Mouse (Mus musculus) cerebellum, postnatal 14 days (tissue): ENCODE data around the gene Sdf2l1.
"Not testable (repeated sequence)": the region's sequence is repeated elsewhere in the genome, so short reads cannot be mapped to it uniquely, and the experiment has no call there.

Source experiments
- DNase-seq, 2 experiments: peaks; one replicate each; pipeline ENCODE4 v3.0.0; 2021; ENCODE audit warnings: mixed read lengths in 2 of 2

Sdf2l1 gene

DNA sequence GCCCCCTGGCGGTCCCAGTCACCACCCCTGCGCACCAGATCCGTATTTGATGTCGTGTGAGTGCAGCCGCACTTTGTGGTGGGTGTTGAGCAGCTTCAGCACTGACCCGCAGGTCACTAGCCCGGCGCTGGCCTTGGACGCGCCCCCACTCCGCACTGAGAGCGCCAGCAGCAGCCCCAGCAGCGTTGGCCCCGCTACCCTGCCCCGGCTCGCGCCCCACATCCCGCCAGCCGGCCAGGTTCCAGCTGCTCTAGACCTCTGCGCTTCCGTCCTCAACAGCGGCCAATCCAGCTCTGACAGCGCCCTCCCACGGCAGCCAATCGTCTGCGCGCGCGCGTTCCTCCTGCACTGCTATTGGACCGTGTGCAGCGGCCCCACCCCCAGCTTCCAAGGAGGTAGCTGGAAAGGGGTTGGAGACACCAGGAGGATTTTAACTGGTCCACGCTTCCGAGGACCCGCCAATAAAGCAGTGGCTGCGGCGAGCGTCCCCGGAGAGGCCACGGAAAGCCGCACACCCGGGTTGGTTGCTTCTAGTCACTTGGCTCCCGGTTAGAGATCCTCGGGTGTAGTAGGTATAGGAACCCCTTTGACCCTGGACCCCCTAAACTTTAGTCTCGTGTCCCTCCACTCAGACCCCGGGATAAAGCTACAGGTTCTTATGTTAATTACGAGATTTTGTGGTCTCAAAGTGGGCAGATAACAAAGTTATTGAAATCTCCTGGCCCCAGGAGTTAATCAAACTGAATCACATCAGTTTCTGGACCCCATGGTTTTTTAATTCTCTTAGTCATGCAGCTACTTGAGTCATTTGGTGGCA lies at the start of gene Sdf2l1:
Gene Sdf2l1, minus strand, starts transcription at position 295 of the 817 bp plus-strand sequence.
- peak; percentile 98 to 99 for DNase-seq

DNA sequence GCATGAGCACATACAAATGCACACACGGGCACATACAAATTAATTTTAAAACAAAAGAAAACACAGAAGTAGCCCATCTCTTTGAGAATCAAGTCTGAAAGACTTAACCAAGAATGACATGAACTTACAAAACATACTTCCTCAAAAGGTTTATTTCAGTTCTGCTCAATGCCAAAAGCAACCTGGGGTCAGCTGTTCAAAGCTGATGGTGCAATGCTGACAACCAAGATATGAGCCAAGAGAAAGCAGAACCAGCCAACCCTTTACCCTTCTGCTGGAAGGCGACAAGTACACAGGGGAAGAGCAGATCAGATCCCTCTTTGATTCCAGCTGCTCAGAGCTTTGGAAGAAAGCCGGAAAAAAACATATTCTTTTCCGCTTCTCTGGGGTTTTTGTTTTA lies 49.2 kb upstream of the Sdf2l1 start:
- DNase-seq = peak in 1 of 2 experiments; percentile 13

DNA sequence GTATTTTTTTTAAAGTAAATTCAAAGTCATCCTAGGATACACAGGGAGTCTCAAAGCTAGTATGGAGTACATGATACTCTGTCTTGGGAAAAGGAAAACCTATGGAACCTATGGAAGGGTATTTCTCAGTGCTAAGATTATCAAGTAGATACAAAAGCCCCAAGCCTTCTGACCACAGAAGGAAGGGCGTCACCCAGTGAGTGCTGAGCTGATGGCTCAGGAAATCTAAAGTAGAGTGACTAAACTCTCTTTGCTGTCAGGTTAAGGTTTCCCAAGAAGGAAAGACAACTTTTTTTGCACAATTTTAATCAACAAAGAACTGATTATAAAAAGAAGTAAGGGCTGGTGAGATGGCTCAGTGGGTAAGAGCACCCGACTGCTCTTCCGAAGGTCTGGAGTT lies 47.5 kb upstream of the Sdf2l1 start:
- no peak for DNase-seq

DNA sequence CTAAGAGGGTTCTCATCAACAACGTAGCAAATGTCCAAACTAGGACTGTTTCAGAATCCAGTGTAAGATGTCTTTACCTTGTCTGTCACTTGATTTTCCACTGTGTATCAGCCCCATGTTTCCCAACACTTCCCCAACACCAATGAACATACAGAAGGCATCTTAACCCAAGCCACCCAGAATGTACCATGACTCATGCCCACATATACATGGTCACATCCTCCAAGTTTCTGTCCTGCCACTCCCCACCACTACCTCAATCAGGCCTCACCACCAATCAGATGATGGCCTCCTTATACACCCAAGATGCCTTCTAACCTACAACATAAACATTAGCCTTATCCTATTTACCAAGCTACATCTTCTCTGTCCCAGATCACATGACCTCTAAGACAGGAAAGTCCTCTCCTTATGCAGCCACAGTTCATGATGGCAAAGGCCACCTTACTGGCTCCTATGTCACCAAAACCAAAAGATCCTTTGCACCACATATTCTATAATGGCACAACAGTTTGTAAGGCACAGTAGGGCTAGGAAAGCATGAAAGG lies 45.5 kb upstream of the Sdf2l1 start:
- no peak for DNase-seq

DNA sequence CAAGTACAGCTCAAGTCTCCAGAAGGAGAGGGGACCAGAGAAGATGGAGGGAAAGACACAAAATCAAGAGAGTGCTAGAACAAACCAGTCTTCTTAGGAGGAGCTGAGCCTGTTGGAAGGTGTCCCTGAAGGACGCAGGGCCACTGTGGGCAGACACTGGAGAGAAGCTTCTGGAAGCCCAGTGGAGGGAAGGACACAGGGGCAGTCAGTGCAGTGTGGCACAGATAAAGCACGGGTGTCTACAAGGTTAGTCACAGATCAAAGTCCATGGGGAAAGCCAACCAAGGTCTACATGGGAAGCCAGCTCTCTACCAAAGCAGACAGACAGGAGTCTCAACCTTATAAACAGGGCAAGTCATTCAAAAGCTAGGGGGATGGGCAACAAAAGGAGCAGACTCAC lies 43.6 kb upstream of the Sdf2l1 start:
- DNase-seq = no peak

DNA sequence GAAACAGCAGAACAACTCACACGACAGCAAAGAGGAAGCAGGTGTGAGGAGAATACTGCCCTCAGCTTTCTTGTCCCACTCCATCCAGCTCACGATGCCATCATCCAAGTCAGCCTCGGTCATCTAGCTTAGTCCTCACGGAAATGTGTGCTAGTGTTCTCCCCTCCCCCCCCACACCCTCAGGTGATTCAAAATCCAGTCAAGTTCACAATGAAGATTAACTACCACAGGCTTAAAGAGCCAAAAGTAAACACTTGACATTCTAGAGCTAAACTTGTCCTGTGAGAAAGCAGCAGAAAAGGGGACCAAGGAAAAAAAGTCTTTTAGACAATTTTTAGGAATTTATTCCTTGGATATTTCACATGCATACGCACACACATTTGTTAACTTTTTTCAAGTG lies 35.9 kb upstream of the Sdf2l1 start:
- no peak for DNase-seq

DNA sequence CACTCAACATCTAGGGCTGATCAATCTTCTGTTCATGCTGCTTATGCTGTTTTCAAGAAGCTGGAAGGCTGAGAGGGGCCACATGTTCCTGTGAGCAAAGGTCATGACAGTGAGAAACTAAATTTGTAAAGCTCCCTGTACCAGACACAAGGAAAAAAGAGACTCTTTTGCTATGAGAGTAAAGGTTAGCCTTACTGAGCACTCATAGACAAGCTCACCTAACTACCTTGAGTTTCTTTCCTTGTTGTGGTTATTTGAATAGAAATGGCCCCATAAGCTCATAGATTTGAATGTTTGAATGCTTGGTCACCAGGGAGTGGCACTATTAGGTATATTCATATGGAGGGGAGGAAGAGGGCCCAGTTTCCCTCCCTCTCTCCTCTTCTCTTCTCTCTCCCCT lies 35.0 kb upstream of the Sdf2l1 start:
- DNase-seq = no peak

DNA sequence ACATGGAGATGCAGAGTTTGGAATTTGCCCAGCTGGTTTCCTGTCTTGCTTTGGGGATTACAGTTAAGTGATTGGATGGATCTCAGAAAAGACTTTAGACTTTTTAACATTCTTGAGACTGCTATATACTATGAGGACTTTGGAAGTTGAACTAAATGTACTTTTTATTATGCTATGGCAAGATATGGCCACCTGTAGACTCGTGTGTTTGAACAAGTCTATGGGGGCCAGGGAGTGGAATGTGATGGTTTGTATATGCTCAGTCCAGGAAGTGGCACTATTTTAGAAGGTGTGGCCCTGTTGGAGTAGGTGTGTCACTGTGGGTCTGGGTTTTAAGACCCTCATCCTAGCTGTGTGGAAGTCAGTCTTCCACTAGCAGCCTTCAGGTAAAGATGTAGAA lies 33.3 kb upstream of the Sdf2l1 start:
- not testable (repeated sequence) for DNase-seq

DNA sequence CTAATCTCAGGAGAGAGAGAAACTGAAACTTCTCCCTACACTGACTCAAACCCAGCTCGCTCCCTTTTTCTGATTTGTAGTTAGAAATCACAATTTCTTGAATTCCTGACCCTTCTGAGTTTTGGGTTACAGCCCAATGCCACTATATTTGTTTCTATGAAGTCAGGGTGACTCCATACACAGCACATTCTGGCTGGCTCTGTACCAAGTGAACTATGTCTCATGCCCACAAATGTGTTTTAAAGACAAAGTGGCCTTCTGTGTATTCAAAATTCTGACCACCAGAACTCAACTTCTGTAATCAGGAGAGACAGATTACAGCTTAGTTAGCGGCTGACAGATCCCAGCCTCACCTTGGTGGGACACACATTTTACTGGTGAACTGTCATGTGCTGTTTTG lies 22.2 kb upstream of the Sdf2l1 start:
- DNase-seq = no peak

DNA sequence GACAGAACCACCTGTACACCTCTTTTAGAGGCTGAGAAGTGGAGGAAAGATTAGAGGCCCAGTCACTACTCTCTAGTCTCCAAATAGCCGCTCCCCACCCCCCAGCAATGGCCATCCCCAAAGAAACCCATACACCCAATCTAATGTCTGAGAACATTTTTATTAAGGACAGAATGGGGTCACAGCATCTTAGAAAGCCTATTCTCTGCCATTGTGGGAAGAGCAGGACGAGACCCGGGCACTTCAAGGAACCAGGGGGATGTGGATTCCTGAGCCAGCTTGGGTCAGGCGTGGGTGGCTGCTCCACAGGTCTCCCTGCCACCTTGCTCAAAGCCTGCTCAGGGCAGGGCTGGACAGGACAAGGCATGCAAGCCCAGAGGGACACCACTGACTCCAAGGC lies 19.7 kb upstream of the Sdf2l1 start:
- DNase-seq = no peak

DNA sequence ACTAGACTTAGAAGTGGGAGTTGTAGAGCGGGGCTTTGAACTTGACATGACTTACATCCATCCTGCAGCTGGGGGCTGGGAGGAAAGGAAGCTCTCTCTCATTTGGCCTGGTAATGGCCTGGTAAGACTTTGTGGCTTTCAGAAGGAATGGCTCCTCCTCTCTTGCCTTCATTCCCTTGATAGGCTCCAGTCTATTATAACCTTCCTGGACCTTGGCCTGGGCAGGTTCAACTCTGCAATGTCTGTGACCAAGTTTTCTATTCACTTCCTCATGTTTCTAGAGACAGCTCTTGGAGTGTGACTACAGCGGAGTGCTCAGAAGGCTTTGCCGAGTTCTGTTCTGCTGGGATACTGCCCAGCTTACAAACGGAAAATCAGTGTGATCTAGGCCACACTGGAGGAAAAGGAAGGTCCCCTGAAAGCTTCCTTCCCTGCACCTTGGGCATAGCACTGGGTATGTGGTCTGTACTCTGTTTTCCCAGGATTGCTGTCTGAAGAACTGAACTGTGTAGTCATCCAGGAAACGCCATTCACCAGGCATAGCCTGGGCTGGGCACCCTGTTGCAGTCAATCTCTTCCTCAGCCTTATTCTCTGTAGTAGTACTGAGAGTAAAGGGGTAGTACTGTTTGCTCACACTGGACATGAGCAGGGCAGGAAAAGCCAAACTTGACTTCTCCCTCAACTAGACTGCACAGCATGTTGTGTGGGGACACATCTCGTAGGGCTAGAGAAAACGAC lies 18.5 kb upstream of the Sdf2l1 start:
- DNase-seq = no peak

DNA sequence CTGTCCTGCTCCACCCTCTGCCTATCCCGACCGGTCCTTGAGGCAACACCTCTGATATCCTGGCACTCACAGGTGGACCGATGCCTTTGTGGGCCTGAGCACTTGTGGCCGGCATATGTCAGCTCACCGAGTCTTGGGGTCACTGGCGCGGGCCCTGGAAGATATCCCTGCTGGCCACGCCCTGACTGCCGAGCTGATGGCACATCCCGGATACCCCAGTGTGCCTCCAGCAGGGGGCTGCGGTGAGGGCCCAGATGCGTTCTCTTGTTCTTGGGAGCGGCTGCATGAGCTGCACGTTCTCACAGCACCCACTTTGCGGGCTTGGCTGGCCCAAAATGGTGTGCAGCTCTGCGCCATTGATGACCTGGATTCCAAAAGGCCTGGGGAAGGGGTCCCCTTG lies 15.9 kb upstream of the Sdf2l1 start:
- peak; percentile 27 to 34 for DNase-seq

DNA sequence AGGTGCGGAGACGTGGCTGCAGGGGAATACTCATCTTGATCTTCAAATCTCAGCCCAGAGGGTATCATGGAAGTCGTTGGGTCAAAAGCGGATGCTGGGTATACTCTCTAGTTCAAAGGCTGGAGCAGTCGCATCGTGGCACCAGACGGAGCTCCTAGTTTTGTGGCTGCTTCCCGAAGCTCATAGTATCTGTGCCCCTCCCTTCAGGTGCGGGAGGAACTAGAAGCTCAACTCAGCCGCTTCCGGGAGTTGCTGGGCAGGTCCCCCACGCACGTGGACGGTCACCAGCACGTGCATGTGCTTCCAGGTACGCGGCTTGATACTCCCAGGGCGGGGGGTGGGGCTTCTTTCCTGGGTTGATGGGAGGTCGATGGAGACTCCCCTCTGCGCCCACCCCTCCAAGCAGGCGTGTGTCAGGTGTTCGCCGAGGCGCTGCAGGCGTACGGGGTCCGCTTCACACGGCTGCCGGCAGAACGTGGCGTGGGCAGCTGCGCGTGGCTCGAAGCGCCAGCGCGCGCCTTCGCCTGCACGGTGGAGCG lies 15.3 kb upstream of the Sdf2l1 start:
- DNase-seq = peak in 1 of 2 experiments; percentile 46

DNA sequence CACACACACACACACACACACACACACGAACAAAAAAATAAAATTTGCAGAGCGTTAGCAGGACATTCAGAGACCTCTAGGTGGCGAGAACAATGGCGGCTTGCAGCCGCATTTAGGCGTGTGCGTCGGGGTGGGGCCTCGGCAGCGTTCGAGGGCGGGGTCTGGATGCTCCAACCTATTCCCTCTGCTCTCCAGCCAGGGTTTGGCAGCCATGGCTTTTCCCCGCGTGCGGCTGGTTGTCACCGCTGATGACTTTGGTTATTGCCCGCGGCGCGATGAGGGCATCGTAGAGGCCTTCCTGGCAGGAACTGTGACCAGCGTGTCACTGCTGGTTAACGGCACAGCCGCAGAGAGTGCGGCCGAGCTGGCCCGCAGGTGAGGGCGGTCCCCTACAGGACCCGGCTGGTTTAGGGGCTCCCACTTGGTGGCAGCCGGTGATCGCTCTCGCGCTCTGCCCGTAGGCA lies 14.6 kb upstream of the Sdf2l1 start, which contains the start of gene Ccdc116:
Gene Ccdc116, minus strand, starts transcription at position 458 of the 464 bp plus-strand sequence.
- DNase-seq = peak; percentile 91 to 92

DNA sequence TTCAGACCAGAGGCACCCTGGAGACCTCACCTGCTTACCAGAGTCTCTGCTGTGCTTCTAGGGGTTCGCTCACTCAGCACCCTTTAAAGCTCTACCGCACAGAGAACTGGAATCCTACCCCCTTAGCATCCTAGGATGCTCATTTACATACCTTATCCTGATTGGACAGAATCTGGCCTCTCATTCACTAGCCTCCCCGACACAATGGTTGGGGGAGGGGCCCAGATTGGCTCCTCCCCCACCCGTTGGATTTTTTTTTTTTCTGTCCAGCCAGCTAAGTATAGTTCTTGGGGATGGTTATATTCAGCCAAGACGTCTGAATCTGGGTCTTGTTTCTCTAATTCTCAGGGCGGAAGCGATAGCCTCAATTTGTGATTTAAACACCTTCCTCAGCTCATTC lies 12.2 kb upstream of the Sdf2l1 start, which contains the start of gene Ydjc:
Gene Ydjc, plus strand, starts transcription at position 283 of the 400 bp plus-strand sequence.
- no peak for DNase-seq

DNA sequence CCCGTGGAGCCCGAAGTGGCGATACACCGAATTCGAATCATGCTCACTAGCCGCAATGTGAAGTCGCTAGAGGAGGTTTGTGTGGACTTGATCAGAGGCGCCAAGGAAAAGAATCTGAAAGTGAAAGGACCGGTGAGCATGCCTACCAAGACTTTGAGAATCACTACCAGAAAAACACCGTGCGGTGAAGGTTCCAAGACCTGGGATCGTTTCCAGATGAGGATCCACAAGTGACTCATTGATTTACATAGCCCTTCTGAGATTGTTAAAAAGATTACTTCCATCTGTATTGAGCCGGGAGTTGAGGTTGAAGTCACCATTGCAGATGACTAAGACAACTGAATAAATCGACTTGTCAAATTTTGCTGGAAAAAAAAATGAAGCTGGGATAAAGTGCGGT lies 5.2 kb upstream of the Sdf2l1 start:
- no peak for DNase-seq

DNA sequence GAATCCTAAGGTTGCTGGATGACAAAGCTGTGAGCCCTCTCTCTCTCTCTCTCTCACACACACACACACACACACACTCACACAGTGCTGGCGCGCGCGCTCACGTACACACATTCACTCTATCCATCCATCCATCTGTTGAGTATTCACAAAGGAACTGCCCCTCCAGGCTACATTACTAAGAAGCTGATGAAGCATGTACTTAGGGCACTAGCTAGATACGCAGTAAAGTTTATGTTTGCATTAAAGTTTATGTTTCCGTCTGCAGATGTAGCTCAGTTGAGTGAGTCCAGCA lies 670 bp upstream of the Sdf2l1 start:
- peak in 1 of 2 experiments; percentile 11 for DNase-seq

DNA sequence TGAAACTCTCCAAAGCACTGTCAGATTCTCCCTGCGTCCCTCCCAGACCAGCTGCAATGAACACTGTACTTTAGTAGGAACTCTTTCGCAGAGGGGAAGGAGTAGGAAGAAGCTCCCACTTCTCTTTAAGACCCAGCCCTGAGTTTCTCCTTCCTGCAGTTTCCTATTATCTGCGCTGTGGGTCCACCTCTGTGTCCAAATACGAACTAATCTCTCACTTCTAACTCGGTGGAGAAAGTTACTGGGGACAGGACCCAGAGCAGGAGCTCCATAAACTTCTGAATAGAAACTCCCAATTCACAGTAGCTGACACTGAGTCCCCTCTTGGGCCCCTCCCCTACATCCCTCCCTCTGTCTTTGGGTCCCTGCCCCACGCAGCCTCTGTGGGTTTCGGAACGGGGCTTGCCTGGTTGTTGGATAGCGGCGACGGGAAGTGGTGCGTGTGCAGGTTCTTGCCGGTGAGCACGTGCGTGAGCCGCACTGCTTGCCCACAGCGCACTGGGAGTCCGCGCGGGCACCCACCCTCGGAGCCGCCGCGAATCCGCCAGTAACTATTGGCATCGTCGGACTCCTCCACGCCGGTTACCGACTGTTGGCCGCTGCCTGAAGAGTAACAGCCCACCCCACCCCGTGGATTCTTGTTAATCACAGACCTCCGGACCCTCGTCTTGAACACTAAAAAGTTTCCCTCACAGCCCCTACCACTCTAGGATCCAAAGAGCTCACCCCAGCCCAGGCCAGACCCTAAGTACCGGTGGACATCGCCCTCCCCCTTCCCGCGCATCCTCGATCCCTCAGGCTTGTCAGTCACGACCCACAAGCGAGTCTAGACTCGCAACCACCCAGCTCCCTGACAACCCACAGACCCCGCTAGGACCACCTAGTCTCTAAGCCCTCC lies 743 bp downstream of the Sdf2l1 start:
- DNase-seq = peak in 1 of 2 experiments; percentile 20

DNA sequence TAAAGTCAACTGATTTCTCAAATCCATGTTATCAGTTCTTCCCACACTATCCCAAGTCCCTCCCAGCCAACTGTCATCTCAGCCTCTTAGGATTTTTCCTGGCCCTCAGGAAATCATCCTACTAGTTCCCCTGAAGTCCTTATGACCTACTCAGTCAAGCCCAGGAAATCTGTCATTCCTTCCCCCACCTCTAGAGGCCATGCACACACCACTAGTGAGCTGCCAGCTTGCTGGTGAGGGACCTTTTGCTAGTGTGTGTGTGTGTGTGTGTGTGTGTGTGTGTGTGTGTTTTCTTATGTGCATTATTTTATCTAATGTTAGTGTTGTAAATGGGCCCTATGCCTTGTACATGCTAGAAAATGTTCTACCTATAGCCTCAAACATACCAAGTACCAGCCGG lies 4.9 kb downstream of the Sdf2l1 start:
- DNase-seq = peak; percentile 49 to 65

DNA sequence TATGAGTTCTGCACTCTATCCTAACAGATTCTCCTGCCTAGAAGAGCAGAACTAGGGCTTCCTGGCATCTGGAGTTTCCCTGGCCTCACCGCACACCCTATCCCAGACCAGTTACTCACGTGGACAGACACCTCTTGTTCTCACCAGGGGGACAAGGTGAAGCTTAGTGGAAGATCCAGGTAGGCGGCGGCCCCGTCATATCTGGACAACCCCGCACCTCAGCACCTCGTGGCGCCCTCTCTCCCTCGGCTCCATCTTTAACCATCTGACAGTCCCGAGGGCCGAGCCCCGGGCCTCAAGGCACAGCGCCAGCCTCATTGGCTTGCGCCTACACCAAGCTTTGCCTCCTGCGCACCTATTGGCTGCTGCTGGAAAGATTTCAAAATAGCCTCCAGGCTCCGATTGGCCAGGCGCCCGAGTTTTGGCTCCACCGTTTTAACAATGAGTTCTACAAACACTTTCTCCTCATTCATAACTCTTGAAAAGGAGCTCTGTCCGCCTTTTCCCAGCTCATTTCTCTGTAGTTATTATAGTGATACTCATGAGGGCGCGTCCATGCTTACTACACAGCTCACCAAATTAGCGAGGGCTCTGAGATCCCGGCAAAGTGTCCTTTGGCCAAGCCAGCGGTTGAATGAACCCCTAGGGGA lies 7.2 kb downstream of the Sdf2l1 start, which contains the start of gene 2610318N02Rik:
Gene 2610318N02Rik, minus strand, starts transcription at position 297 of the 650 bp plus-strand sequence.
- peak; percentile 69 to 77 for DNase-seq

DNA sequence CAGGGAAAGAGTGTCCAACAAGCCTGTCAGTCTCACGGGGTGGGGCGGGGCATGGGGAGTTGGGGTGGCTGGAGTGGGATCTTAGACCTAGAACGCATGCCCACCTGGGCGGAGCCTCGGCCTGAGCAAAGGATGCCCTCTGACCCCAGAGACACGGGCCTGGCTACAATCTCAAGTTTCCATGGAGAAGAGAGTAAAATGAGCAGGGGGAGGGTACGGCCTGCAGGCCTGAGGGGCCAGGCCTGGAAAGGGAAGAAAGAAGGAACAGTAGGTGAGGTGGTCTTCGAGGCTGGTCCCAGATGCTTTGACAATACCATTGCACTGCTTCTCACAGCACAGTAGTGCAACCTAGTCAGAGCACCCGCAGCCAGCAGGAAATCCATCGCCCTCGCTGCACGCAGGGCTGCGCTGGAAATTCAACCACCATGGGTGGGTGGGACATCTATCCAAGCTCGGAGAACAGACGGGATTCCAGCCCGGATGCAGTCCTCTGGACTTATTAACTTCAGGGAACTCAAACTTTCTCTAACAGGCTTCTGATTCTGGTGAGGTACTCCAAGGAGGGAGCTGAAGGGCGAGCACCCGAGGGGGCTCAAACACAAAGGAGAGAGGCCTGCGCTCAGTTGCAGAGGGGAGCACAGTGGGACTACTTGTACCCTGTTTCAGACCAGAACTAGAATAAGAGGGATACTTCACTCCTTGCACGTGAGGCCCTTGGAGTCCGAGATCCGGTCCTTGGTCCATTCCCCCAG lies 7.9 kb downstream of the Sdf2l1 start:
- DNase-seq = no peak
